Mouse (Mus musculus) limb, embryonic 12.5 days (tissue): ENCODE measurements around the gene Hand2. TPM values are rescaled to one million over a fixed set of nuclear protein-coding genes. Genes with fewer than 3 reads are reported as not detected.

Experiments used
- ATAC-seq: fragments of 200-750 bp; cut with Nextera tagmentation; 2 replicates; pipeline ENCODE4 v1.8.0; 2017; ENCODE audit warnings: low read depth, moderate TSS enrichment; ENCODE audit not compliant: insufficient number of reproducible peaks, insufficient read depth, low FRiP score, low TSS enrichment
- H3K27ac ChIP-seq: fragments of 300-500 bp; sonication (generic); 2 replicates; pipeline ENCODE4 v1.5.1; 2016; ENCODE audit warnings: mild to moderate bottlenecking, moderate library complexity
- H3K27me3 ChIP-seq: fragments of 300-500 bp; sonication (generic); 2 replicates; pipeline ENCODE4 v1.6.1; 2016; ENCODE audit warnings: mild to moderate bottlenecking, moderate library complexity
- H3K36me3 ChIP-seq: fragments of 300-500 bp; sonication (generic); 2 replicates; pipeline ENCODE4 v1.6.1; 2016; ENCODE audit warnings: mild to moderate bottlenecking, moderate library complexity
- H3K4me1 ChIP-seq: fragments of 300-500 bp; sonication (generic); replicated peaks from 2 replicates; pipeline ENCODE4 v1.6.1; 2016
- H3K4me2 ChIP-seq: fragments of 300-500 bp; sonication (generic); 2 replicates; pipeline ENCODE4 v1.6.1; 2016; ENCODE audit warnings: mild to moderate bottlenecking, moderate library complexity
- H3K4me3 ChIP-seq: fragments of 300-500 bp; sonication (generic); replicated peaks from 2 replicates; pipeline ENCODE4 v1.5.1; 2016; ENCODE audit warnings: mild to moderate bottlenecking
- H3K9ac ChIP-seq: fragments of 300-500 bp; sonication (generic); replicated peaks from 2 replicates; pipeline ENCODE4 v1.6.1; 2016; ENCODE audit warnings: mild to moderate bottlenecking, moderate library complexity
- H3K9me3 ChIP-seq: fragments of 300-500 bp; sonication (generic); 2 replicates; pipeline ENCODE4 v1.6.1; 2016; ENCODE audit warnings: mild to moderate bottlenecking, moderate library complexity
- WGBS: fragments of 180-500 bp; shearing (Covaris S2); methylation state at CpG from one replicate; pipeline ENCODE4 v1.1.7; 2016; 5-methylcytosine and 5-hydroxymethylcytosine counted together
- polyA plus RNA-seq: library from polyadenylated mRNA; unstranded; fragments of >200 nt; fragmentation: Nextera tagmentation; extraction: Ambion mirVana; gene quantifications from 2 replicates; pipeline ENCODE4 v1.2.1, GENCODE M21; 2016

The Hand2 gene
- polyA plus RNA-seq, 1 experiment from 2014 or later, result 23.7 TPM

DNA sequence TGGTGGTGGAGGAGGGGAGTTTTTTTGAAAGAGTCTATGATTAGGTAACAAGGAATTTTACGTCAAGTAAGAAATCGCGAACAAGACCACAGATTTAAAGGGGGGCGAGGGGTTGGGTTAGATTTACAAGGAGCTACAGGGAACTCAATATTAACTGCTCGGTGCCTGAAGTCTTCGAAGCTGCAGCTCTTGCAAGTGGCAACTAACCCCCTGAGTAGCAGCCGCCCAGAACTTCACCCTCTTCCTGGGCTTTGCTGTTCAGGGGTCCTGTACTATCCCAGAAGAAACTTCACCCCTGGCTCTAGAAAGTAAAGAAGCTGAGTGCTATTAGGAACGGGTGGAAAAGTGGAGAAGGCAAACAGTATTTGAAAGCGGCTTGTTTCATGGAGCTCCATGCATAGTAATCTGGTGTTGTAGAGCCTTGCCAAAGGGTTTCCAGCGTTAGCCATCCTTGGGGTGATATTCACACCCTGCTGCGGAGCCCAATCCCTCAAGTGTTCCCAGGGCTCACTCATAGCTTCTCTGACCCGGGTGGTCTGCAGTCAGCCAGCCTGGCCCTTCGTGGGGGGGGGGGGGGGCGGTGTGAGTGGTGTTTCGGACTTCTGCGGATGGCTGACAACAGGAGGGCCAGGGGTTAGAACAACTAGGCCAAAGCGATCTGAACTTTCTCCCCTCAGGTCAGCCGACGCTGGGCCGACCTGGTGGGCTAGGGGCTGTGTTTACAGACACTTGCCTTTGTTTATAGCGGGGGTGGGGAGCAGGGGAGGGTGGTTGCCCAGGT is 4.5 kb downstream of the Hand2 start:
- no peak for ATAC-seq
- Histone ChIP-seq H3K27ac (peak overlapping the region; percentile 93), H3K36me3 (peaks cover 21% of the 10 kb centered on the region; the same call in 1 of the 2 replicates), H3K4me3 (peak overlapping the region; percentile 86), H3K9me3 (no peaks in the 10 kb centered on the region), H3K4me2 (peak overlapping the region; percentile 74), H3K27me3 (peaks cover 44% of the 10 kb centered on the region), H3K9ac (peak overlapping the region; percentile 87), H3K4me1 (peaks cover 41% of the 10 kb centered on the region)
- WGBS, result 2% methylated on average over 21 of the region's 21 CpGs

DNA sequence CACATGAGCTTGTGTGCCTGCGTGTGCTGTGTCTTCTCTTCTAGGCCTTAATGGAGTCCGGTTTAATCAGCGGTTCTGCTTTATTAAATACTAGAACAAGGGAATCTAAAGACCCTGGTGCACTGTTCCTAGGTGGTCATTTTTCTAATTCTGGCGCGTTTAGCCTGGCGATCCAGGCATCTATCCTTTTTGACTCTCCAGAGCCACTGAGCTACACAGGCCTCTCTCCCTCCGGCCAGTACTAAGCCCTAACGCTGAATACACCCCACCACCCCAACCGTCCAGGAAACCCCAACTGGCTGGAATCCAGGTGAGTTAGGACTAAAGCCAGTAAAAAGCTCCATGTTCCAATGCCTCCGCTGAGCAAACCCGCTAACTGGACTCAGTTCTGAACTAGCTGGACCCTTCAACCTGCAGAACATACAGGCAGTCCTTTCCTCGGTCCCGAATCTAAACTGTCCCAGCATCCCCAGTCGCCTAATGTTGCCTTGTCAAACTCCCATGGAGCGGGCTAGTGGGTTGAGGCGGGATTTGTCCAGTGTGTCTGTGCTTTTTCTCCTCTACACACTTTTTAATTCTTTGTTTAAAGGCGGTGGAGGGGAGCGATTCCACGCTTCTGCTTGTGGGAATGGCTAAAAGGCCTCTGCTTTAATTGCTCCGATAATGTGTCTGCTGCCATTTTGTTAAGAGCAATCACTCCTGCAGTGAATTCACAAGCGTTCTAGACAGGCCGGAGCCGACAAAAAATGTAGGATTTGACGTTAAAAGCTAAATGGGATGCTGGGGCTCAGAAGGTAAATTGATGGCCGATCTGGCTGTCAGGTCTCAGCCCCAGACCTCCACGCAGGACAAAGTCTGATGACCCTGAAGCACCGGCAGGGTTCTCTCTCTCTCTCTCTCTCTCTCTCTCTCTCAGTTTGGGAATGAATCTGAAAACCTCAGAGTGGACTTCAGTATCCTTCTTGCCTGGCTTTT is 5.6 kb downstream of the Hand2 start:
- 7% methylated on average over 27 of the region's 27 CpGs for WGBS
- Histone ChIP-seq H3K9me3 (no peaks in the 10 kb centered on the region), H3K27me3 (peaks cover 49% of the 10 kb centered on the region), H3K36me3 (peaks cover 21% of the 10 kb centered on the region; the same call in 1 of the 2 replicates), H3K27ac (peak overlapping the region; percentile 93), H3K4me2 (peak overlapping the region; percentile 74), H3K4me3 (peak overlapping the region; percentile 86), H3K4me1 (peaks cover 46% of the 10 kb centered on the region), H3K9ac (peak overlapping the region; percentile 87)
- no peak for ATAC-seq

DNA sequence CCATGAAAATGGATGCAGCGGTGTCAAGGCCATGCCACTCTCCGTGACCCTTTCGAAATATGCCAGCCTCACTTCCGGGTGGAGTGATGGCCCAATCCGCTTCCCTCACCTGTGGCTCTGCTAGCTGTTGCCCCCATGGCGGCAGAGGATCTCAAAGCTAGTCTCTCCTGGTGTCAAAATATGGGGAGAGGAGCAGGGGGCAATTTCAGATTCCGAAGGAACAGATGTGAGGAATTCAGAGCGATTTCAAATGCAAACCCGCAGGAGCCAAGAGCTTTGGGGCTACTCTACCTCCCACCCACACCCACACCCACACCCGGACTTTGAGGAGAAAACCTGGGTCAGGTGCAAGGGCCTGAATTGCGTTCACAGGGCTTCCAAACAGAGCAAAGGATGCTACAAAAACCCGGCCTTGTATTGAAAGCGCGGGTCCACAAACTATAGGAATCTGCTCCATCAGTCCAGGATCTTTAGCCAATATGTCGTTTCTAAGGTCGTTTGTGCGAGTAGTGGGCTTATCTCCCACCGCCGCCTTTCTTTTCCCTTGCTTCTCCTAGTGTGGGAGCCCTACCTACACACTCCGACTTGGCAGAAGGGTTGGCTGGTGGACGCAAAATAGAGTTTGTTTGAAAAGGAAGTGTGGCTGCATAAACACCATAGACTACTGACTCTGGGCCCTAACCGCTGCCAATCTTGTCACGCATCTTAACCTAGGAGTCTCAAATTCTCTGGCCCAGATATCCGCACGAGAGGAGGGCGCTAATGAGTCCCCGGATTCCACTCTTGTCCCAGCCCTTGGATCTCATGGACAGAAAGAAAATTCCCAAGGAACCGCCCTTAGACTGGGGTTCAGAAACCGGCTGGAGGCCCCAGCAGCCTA is 6.7 kb downstream of the Hand2 start:
- Histone ChIP-seq H3K9me3 (no peaks in the 10 kb centered on the region), H3K27me3 (peaks cover 52% of the 10 kb centered on the region), H3K4me2 (peak overlapping the region; percentile 74), H3K4me1 (peaks cover 55% of the 10 kb centered on the region), H3K27ac (peak overlapping the region; percentile 93), H3K9ac (peak overlapping the region; percentile 87), H3K36me3 (peaks cover 21% of the 10 kb centered on the region; the same call in 1 of the 2 replicates), H3K4me3 (peak overlapping the region; percentile 86)
- ATAC-seq, result no peak
- WGBS, result 4% methylated on average over 29 of the region's 29 CpGs

DNA sequence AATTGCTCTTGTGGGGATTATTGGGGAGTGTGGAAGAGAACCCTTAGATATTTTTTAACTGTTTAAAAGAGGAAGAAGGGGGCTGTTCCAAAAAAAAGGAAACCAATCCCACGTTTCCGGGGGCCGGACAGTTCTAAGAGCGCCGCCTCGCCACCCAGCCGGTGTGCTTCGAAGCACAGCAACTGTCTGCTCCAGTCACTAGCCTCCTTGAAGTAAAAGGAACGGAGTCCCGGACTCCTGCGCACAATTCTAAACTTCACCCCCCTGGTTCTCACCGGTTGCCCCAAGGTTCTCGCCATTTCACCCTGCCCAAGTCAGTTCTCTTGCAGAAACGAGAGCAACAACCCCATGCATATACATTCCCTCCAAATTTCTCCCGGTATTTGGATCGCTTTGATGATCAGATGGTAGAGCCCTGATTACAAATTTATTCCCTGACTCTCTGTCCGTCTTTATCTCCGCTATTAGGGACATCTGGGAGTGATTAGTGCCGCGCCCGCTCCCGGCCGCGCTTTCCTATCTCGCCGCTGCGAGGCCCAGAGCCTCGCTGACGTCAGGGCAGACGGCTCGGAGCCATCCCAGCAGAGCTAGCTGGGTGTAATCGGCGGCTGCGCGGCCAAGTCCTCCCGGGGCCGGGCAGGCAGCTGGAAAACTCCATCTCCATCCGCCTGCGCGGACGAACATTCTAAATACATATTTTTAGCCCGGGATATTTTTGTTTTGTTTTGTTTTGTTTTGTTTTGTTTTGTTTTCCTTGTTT is 7.6 kb downstream of the Hand2 start:
- Histone ChIP-seq H3K4me1 (peaks cover 55% of the 10 kb centered on the region), H3K9ac (peak overlapping the region; percentile 87), H3K4me2 (peak overlapping the region; percentile 74), H3K4me3 (peak overlapping the region; percentile 86), H3K27me3 (peaks cover 52% of the 10 kb centered on the region), H3K9me3 (no peaks in the 10 kb centered on the region), H3K36me3 (peaks cover 19% of the 10 kb centered on the region; the same call in 1 of the 2 replicates), H3K27ac (peak overlapping the region; percentile 93)
- peak; percentile 72 for ATAC-seq
- under 1% methylated on average over 42 of the region's 42 CpGs for WGBS

GRCm38 (mm10) chr8:57328931-57329341 is 8.2 kb downstream of the Hand2 start:
- Histone ChIP-seq H3K27me3 (peaks cover 55% of the 10 kb centered on the region), H3K4me1 (peaks cover 55% of the 10 kb centered on the region)
- WGBS, result under 1% methylated on average over 19 of the region's 19 CpGs

GRCm38 (mm10) chr8:57330106-57330505 is 9.3 kb downstream of the Hand2 start:
- Histone ChIP-seq H3K27ac (0 out of 2 replicates have a peak overlapping the region, but pooled peaks have one; percentile 23), H3K9me3 (no peaks in the 10 kb centered on the region), H3K4me2 (peak overlapping the region; percentile 74), H3K27me3 (peaks cover 59% of the 10 kb centered on the region), H3K4me1 (peaks cover 55% of the 10 kb centered on the region), H3K4me3 (no peak overlapping the region), H3K36me3 (peaks cover 11% of the 10 kb centered on the region; the same call in 1 of the 2 replicates), H3K9ac (no peak overlapping the region)
- 27% methylated on average over 2 of the region's 2 CpGs for WGBS
- ATAC-seq, result no peak

More at GRCm38 (mm10) chr8:57328931-57329341, 8.2 kb downstream of the Hand2 start:
- peak overlapping the region; percentile 86 for H3K4me3 ChIP-seq
- H3K27ac ChIP-seq, result peak overlapping the region; percentile 93
- peaks cover 13% of the 10 kb centered on the region; the same call in 1 of the 2 replicates for H3K36me3 ChIP-seq
- peak overlapping the region; percentile 87 for H3K9ac ChIP-seq
- H3K9me3 ChIP-seq, result no peaks in the 10 kb centered on the region
- peak; percentile 73 for ATAC-seq
- peak overlapping the region; percentile 74 for H3K4me2 ChIP-seq

GRCm38 (mm10) chr8:57331727-57332630 is 11.2 kb downstream of the Hand2 start:
- peak overlapping the region; percentile 44 for H3K4me3 ChIP-seq
- H3K9me3 ChIP-seq, result no peaks in the 10 kb centered on the region
- H3K9ac ChIP-seq, result peak overlapping the region; percentile 73
- H3K4me1 ChIP-seq, result peaks cover 54% of the 10 kb centered on the region
- ATAC-seq, result no peak
- 2% methylated on average over 29 of the region's 29 CpGs for WGBS
- H3K36me3 ChIP-seq, result no peaks in the 10 kb centered on the region
- H3K27ac ChIP-seq, result peak overlapping the region; percentile 92
- H3K27me3 ChIP-seq, result peaks cover 55% of the 10 kb centered on the region
- peak overlapping the region; percentile 74 for H3K4me2 ChIP-seq

GRCm38 (mm10) chr8:57332676-57333482 is 12.1 kb downstream of the Hand2 start:
- Histone ChIP-seq H3K36me3 (no peaks in the 10 kb centered on the region), H3K27me3 (peaks cover 47% of the 10 kb centered on the region), H3K4me3 (peak overlapping the region; percentile 44), H3K27ac (peak overlapping the region; percentile 92), H3K4me1 (peaks cover 45% of the 10 kb centered on the region), H3K4me2 (peak overlapping the region; percentile 74), H3K9ac (peak overlapping the region; percentile 73), H3K9me3 (no peaks in the 10 kb centered on the region)
- 2% methylated on average over 26 of the region's 26 CpGs for WGBS
- no peak for ATAC-seq

- H3K9ac ChIP-seq, result peak overlapping the region; percentile 73
- WGBS, result under 1% methylated on average over 9 of the region's 9 CpGs
Observed at GRCm38 (mm10) chr8:57333483-57333770, 12.6 kb downstream of the Hand2 start.

More at GRCm38 (mm10) chr8:57333483-57333770, 12.6 kb downstream of the Hand2 start:
- Histone ChIP-seq H3K27ac (peak overlapping the region; percentile 92), H3K36me3 (no peaks in the 10 kb centered on the region), H3K9me3 (no peaks in the 10 kb centered on the region), H3K4me3 (peak overlapping the region; percentile 44), H3K27me3 (peaks cover 46% of the 10 kb centered on the region), H3K4me2 (peak overlapping the region; percentile 74), H3K4me1 (peaks cover 45% of the 10 kb centered on the region)
- peak; percentile 60; the same call in 1 of the 2 replicates for ATAC-seq
